Mouse (Mus musculus) embryonic facial prominence, embryonic 15.5 days (tissue): ENCODE measurements around the gene 1110051M20Rik. TPM values are rescaled to one million over a fixed set of nuclear protein-coding genes. Genes with fewer than 3 reads are reported as not detected.

Experiments
- ATAC-seq: fragments of 200-750 bp; cut with Nextera tagmentation; 2 replicates; pipeline ENCODE4 v1.8.0; 2017; ENCODE audit warnings: low read depth, moderate TSS enrichment; ENCODE audit not compliant: insufficient number of reproducible peaks, low FRiP score, low TSS enrichment
- H3K27ac ChIP-seq: fragments of 300-500 bp; sonication (generic); replicated peaks from 2 replicates; pipeline ENCODE4 v1.5.1; 2015; ENCODE audit warnings: mild to moderate bottlenecking, inconsistent platforms
- H3K27me3 ChIP-seq: fragments of 300-500 bp; sonication (generic); 2 replicates; pipeline ENCODE4 v1.6.1; 2015; ENCODE audit warnings: inconsistent platforms
- H3K36me3 ChIP-seq: fragments of 300-500 bp; sonication (generic); 2 replicates; pipeline ENCODE4 v1.6.1; 2015; ENCODE audit warnings: mild to moderate bottlenecking, inconsistent platforms
- H3K4me1 ChIP-seq: fragments of 300-500 bp; sonication (generic); 2 replicates; pipeline ENCODE4 v1.6.1; 2015; ENCODE audit warnings: inconsistent platforms
- H3K4me2 ChIP-seq: fragments of 300-500 bp; sonication (generic); replicated peaks from 2 replicates; pipeline ENCODE4 v1.6.1; 2015; ENCODE audit warnings: mild to moderate bottlenecking, inconsistent platforms
- H3K4me3 ChIP-seq: fragments of 300-500 bp; sonication (generic); replicated peaks from 2 replicates; pipeline ENCODE4 v1.5.1; 2015; ENCODE audit warnings: mild to moderate bottlenecking, inconsistent platforms
- H3K9ac ChIP-seq: fragments of 300-500 bp; sonication (generic); 2 replicates; pipeline ENCODE4 v1.6.1; 2015; ENCODE audit warnings: inconsistent platforms
- H3K9me3 ChIP-seq: fragments of 300-500 bp; sonication (generic); replicated peaks from 2 replicates; pipeline ENCODE4 v1.6.1; 2016; ENCODE audit warnings: inconsistent platforms
- WGBS: fragments of 180-500 bp; shearing (Covaris S2); methylation state at CpG from one replicate; pipeline ENCODE4 v1.1.7; 2015; 5-methylcytosine and 5-hydroxymethylcytosine counted together
- polyA plus RNA-seq: library from polyadenylated mRNA; unstranded; fragments of >200 nt; fragmentation: Nextera tagmentation; extraction: Ambion mirVana; gene quantifications from 2 replicates; pipeline ENCODE4 v1.2.1, GENCODE M21; 2015

Gene 1110051M20Rik
- polyA plus RNA-seq, 1 experiment from 2014 or later, result 68.0 TPM

GRCm38 (mm10) chr2:91348936-91349335, 95.6 kb downstream of the 1110051M20Rik start:
- H3K9ac ChIP-seq, result no peak overlapping the region

GRCm38 (mm10) chr2:91345644-91346043, 98.9 kb downstream of the 1110051M20Rik start:
- no peaks in the 10 kb centered on the region for H3K27me3 ChIP-seq
- no peaks in the 10 kb centered on the region for H3K36me3 ChIP-seq
- no peak overlapping the region for H3K4me2 ChIP-seq
- H3K4me3 ChIP-seq, result no peak overlapping the region
- H3K9me3 ChIP-seq, result no peaks in the 10 kb centered on the region
- H3K4me1 ChIP-seq, result no peaks in the 10 kb centered on the region
- H3K27ac ChIP-seq, result no peak overlapping the region
- WGBS, result 87% methylated on average over 1 of the region's 1 CpGs
- H3K9ac ChIP-seq, result no peak overlapping the region
- ATAC-seq, result no peak

More at GRCm38 (mm10) chr2:91348936-91349335, 95.6 kb downstream of the 1110051M20Rik start:
- H3K4me2 ChIP-seq, result no peak overlapping the region
- WGBS, result 74% methylated on average over 4 of the region's 4 CpGs
- H3K9me3 ChIP-seq, result no peaks in the 10 kb centered on the region
- H3K4me1 ChIP-seq, result no peaks in the 10 kb centered on the region
- H3K36me3 ChIP-seq, result no peaks in the 10 kb centered on the region
- no peak for ATAC-seq
- H3K27ac ChIP-seq, result no peak overlapping the region
- no peaks in the 10 kb centered on the region for H3K27me3 ChIP-seq
- H3K4me3 ChIP-seq, result no peak overlapping the region

- WGBS, result 98% methylated on average over 2 of the region's 2 CpGs
- H3K9me3 ChIP-seq, result no peaks in the 10 kb centered on the region
- H3K4me3 ChIP-seq, result no peak overlapping the region
- H3K27me3 ChIP-seq, result no peaks in the 10 kb centered on the region
- H3K9ac ChIP-seq, result no peak overlapping the region
- ATAC-seq, result no peak
- H3K27ac ChIP-seq, result no peak overlapping the region
- no peaks in the 10 kb centered on the region for H3K36me3 ChIP-seq
- no peaks in the 10 kb centered on the region for H3K4me1 ChIP-seq
- no peak overlapping the region for H3K4me2 ChIP-seq
These were observed 104.9 kb downstream of the 1110051M20Rik start for GRCm38 (mm10) chr2:91339591-91339990.

GRCm38 (mm10) chr2:91335128-91335527, 109.4 kb downstream of the 1110051M20Rik start:
- no peaks in the 10 kb centered on the region for H3K36me3 ChIP-seq
- no peak overlapping the region for H3K4me3 ChIP-seq
- no peaks in the 10 kb centered on the region for H3K27me3 ChIP-seq
- peaks cover 3% of the 10 kb centered on the region; the same call in 1 of the 2 replicates for H3K4me1 ChIP-seq
- no peak overlapping the region for H3K9ac ChIP-seq
- no peaks in the 10 kb centered on the region for H3K9me3 ChIP-seq
- no peak overlapping the region for H3K27ac ChIP-seq
- ATAC-seq, result no peak
- 53% methylated on average over 4 of the region's 4 CpGs for WGBS
- H3K4me2 ChIP-seq, result no peak overlapping the region

GRCm38 (mm10) chr2:91331051-91331843, 113.3 kb downstream of the 1110051M20Rik start:
- ATAC-seq, result no peak
- Histone ChIP-seq H3K4me1 (peaks cover 16% of the 10 kb centered on the region), H3K9me3 (no peaks in the 10 kb centered on the region), H3K4me3 (no peak overlapping the region), H3K4me2 (no peak overlapping the region), H3K36me3 (no peaks in the 10 kb centered on the region), H3K27me3 (no peaks in the 10 kb centered on the region), H3K9ac (no peak overlapping the region), H3K27ac (no peak overlapping the region)
- WGBS, result 53% methylated on average over 7 of the region's 7 CpGs

GRCm38 (mm10) chr2:91329996-91330738, 114.3 kb downstream of the 1110051M20Rik start:
- no peaks in the 10 kb centered on the region for H3K36me3 ChIP-seq
- 74% methylated on average over 8 of the region's 8 CpGs for WGBS
- no peaks in the 10 kb centered on the region for H3K9me3 ChIP-seq
- no peak for ATAC-seq
- H3K4me1 ChIP-seq, result peaks cover 16% of the 10 kb centered on the region
- H3K4me2 ChIP-seq, result no peak overlapping the region
- H3K9ac ChIP-seq, result no peak overlapping the region
- 0 out of 2 replicates have a peak overlapping the region, but pooled peaks have one; percentile 7 for H3K27ac ChIP-seq
- H3K27me3 ChIP-seq, result no peaks in the 10 kb centered on the region
- no peak overlapping the region for H3K4me3 ChIP-seq

GRCm38 (mm10) chr2:91328729-91329125, 115.8 kb downstream of the 1110051M20Rik start:
- no peaks in the 10 kb centered on the region for H3K36me3 ChIP-seq
- no peak for ATAC-seq

GRCm38 (mm10) chr2:91327968-91328728, 116.4 kb downstream of the 1110051M20Rik start:
- H3K27ac ChIP-seq, result no peak overlapping the region
- 58% methylated on average over 12 of the region's 12 CpGs for WGBS

More at GRCm38 (mm10) chr2:91328729-91329125, 115.8 kb downstream of the 1110051M20Rik start:
- Histone ChIP-seq H3K27ac (no peak overlapping the region), H3K4me2 (no peak overlapping the region), H3K9me3 (no peaks in the 10 kb centered on the region), H3K4me1 (peaks cover 16% of the 10 kb centered on the region), H3K27me3 (no peaks in the 10 kb centered on the region), H3K9ac (no peak overlapping the region), H3K4me3 (no peak overlapping the region)
- 95% methylated on average over 3 of the region's 3 CpGs for WGBS

GRCm38 (mm10) chr2:91326746-91327350, 117.7 kb downstream of the 1110051M20Rik start:
- H3K4me1 ChIP-seq, result peaks cover 16% of the 10 kb centered on the region
- WGBS, result 85% methylated on average over 13 of the region's 13 CpGs
- no peak overlapping the region for H3K4me3 ChIP-seq
- H3K4me2 ChIP-seq, result no peak overlapping the region
- H3K9me3 ChIP-seq, result no peaks in the 10 kb centered on the region
- H3K36me3 ChIP-seq, result no peaks in the 10 kb centered on the region
- no peak for ATAC-seq
- no peaks in the 10 kb centered on the region for H3K27me3 ChIP-seq
- H3K27ac ChIP-seq, result no peak overlapping the region
- H3K9ac ChIP-seq, result no peak overlapping the region

More at GRCm38 (mm10) chr2:91327968-91328728, 116.4 kb downstream of the 1110051M20Rik start:
- no peak overlapping the region for H3K9ac ChIP-seq
- ATAC-seq, result no peak
- H3K4me2 ChIP-seq, result no peak overlapping the region
- no peaks in the 10 kb centered on the region for H3K27me3 ChIP-seq
- peaks cover 16% of the 10 kb centered on the region for H3K4me1 ChIP-seq
- no peaks in the 10 kb centered on the region for H3K36me3 ChIP-seq
- H3K4me3 ChIP-seq, result no peak overlapping the region
- H3K9me3 ChIP-seq, result no peaks in the 10 kb centered on the region

- peaks cover 11% of the 10 kb centered on the region; the same call in 1 of the 2 replicates for H3K4me1 ChIP-seq
- WGBS, result 60% methylated on average over 15 of the region's 15 CpGs
- no peak for ATAC-seq
- no peak overlapping the region for H3K9ac ChIP-seq
- no peaks in the 10 kb centered on the region for H3K27me3 ChIP-seq
- no peaks in the 10 kb centered on the region for H3K9me3 ChIP-seq
- H3K27ac ChIP-seq, result no peak overlapping the region
- no peak overlapping the region for H3K4me2 ChIP-seq
- H3K36me3 ChIP-seq, result no peaks in the 10 kb centered on the region
- H3K4me3 ChIP-seq, result no peak overlapping the region
These were observed 119.6 kb downstream of the 1110051M20Rik start for GRCm38 (mm10) chr2:91324761-91325421.
